Mouse (Mus musculus): Measurements from ENCODE around the gene Hkdc1.
A peak's percentile ranks its signal among the peaks of the same experiment; 100 is the strongest.
"Not testable (repeated sequence)": the region's sequence is repeated elsewhere in the genome, so short reads cannot be mapped to it uniquely, and the experiment has no call there.

Gene Hkdc1

GRCm38 (mm10) chr10:62422255-62422654 lies at the start of gene Hkdc1:
Gene Hkdc1, minus strand, starts transcription at chr10:62422491.
- no peak for DNase-seq (ENCODE audit: low read depth)

- DNase-seq (ENCODE audit: low read depth): no peak
Measured at GRCm38 (mm10) chr10:62471105-62471504, 48.8 kb upstream of the Hkdc1 start.

- DNase-seq (ENCODE audit: low read depth): no peak
Measured at GRCm38 (mm10) chr10:62469736-62470135, 47.4 kb upstream of the Hkdc1 start.

- DNase-seq (ENCODE audit: low read depth): no peak
Measured at GRCm38 (mm10) chr10:62461321-62461720, 39.0 kb upstream of the Hkdc1 start.

- DNase-seq (ENCODE audit: low read depth): not testable (repeated sequence)
Measured at GRCm38 (mm10) chr10:62452001-62452400, 29.7 kb upstream of the Hkdc1 start.

GRCm38 (mm10) chr10:62450280-62450640 lies 28.0 kb upstream of the Hkdc1 start:
- DNase-seq (ENCODE audit: low read depth): no peak

- DNase-seq (ENCODE audit: low read depth): peak; percentile 83
Measured at GRCm38 (mm10) chr10:62449364-62450279, 27.3 kb upstream of the Hkdc1 start, which contains the start of the genes 4930507D05Rik and Supv3l1. Gene 4930507D05Rik, plus strand, starts transcription at chr10:62449489. Gene Supv3l1, minus strand, starts transcription at chr10:62449738.

- DNase-seq (ENCODE audit: low read depth): no peak
Measured at GRCm38 (mm10) chr10:62430427-62430826, 8.1 kb upstream of the Hkdc1 start.

- no peak for DNase-seq (ENCODE audit: low read depth)
Measured at GRCm38 (mm10) chr10:62425081-62425871, 3.0 kb upstream of the Hkdc1 start.

- no peak for DNase-seq (ENCODE audit: low read depth)
Measured at GRCm38 (mm10) chr10:62421127-62421526, 1.2 kb downstream of the Hkdc1 start.

- no peak for DNase-seq (ENCODE audit: low read depth)
Measured at GRCm38 (mm10) chr10:62420399-62420798, 1.9 kb downstream of the Hkdc1 start.

- DNase-seq (ENCODE audit: low read depth): no peak
Measured at GRCm38 (mm10) chr10:62419422-62419821, 2.9 kb downstream of the Hkdc1 start.

GRCm38 (mm10) chr10:62418831-62419356 lies 3.4 kb downstream of the Hkdc1 start:
- no peak for DNase-seq (ENCODE audit: low read depth)

GRCm38 (mm10) chr10:62413606-62413982 lies 8.7 kb downstream of the Hkdc1 start:
- peak; percentile 34 for DNase-seq (ENCODE audit: low read depth)

GRCm38 (mm10) chr10:62412906-62413605 lies 9.2 kb downstream of the Hkdc1 start:
- DNase-seq (ENCODE audit: low read depth): peak; percentile 49

GRCm38 (mm10) chr10:62411431-62412410 lies 10.6 kb downstream of the Hkdc1 start:
- DNase-seq (ENCODE audit: low read depth): no peak

GRCm38 (mm10) chr10:62410943-62411342 lies 11.3 kb downstream of the Hkdc1 start:
- DNase-seq (ENCODE audit: low read depth): peak; percentile 49

GRCm38 (mm10) chr10:62404901-62405300 lies 17.4 kb downstream of the Hkdc1 start:
- no peak for DNase-seq (ENCODE audit: low read depth)

GRCm38 (mm10) chr10:62401641-62402111 lies 20.6 kb downstream of the Hkdc1 start:
- no peak for DNase-seq (ENCODE audit: low read depth)

- DNase-seq (ENCODE audit: low read depth): no peak
Measured at GRCm38 (mm10) chr10:62383011-62383410, 39.3 kb downstream of the Hkdc1 start.

GRCm38 (mm10) chr10:62380936-62381335 lies 41.4 kb downstream of the Hkdc1 start:
- DNase-seq (ENCODE audit: low read depth): peak; percentile 10
